Mouse (Mus musculus): ENCODE results near the gene Foxo4. TPM values are rescaled to one million over a fixed set of nuclear protein-coding genes. Genes with fewer than 3 reads are reported as not detected.

Gene Foxo4
- polyA plus RNA-seq, 1 experiment from 2014 or later, result 1.9 TPM

- peaks cover 5% of the 10 kb centered on the region; the same call in 1 of the 2 replicates for H3K27me3 ChIP-seq
- ATAC-seq (ENCODE audit: borderline replicate concordance, extremely low read depth, low FRiP score, low TSS enrichment), result no peak
- H3K9ac ChIP-seq, result no peak within 1 kb of the TSS
- 59% methylated on average over 3 of the region's 3 CpGs for WGBS
- no peak within 1 kb of the TSS for H3K4me3 ChIP-seq
- no peaks in the 10 kb centered on the region for H3K4me1 ChIP-seq
- H3K9me3 ChIP-seq, result no peaks in the 10 kb centered on the region
- peak within 1 kb of the TSS; percentile 13; the same call in 1 of the 2 replicates for H3K4me2 ChIP-seq
- no peak within 1 kb of the TSS for H3K27ac ChIP-seq
- no peaks in the 10 kb centered on the region for H3K36me3 ChIP-seq
These were observed 14.4 kb downstream of the Foxo4 start, which contains the start of gene Gm20489 for GRCm38 (mm10) chrX:101268755-101269124. TSS of gene Gm20489 (minus strand) at chrX:101269023.

GRCm38 (mm10) chrX:101273410-101273809 lies 19.1 kb downstream of the Foxo4 start:
- Histone ChIP-seq H3K4me3 (peak overlapping the region; percentile 57), H3K4me2 (peak overlapping the region; percentile 51), H3K27ac (peak overlapping the region; percentile 23; the same call in 1 of the 2 replicates), H3K9ac (no peak overlapping the region), H3K27me3 (peaks cover 5% of the 10 kb centered on the region; the same call in 1 of the 2 replicates), H3K9me3 (no peaks in the 10 kb centered on the region), H3K36me3 (peaks cover 9% of the 10 kb centered on the region), H3K4me1 (peaks cover 5% of the 10 kb centered on the region)
- ATAC-seq (ENCODE audit: borderline replicate concordance, extremely low read depth, low FRiP score, low TSS enrichment), result peak; percentile 23; the same call in 1 of the 2 replicates
- WGBS, result 19% methylated on average over 6 of the region's 6 CpGs

GRCm38 (mm10) chrX:101273875-101274738 lies 19.8 kb downstream of the Foxo4 start, which contains the start of gene Med12:
TSS of gene Med12 (plus strand) at chrX:101274030.
- Histone ChIP-seq H3K36me3 (peaks cover 13% of the 10 kb centered on the region), H3K27ac (peak within 1 kb of the TSS; percentile 44; the same call in 1 of the 2 replicates), H3K9me3 (no peaks in the 10 kb centered on the region), H3K4me3 (peak within 1 kb of the TSS; percentile 57), H3K9ac (peak within 1 kb of the TSS; percentile 68), H3K27me3 (peaks cover 5% of the 10 kb centered on the region; the same call in 1 of the 2 replicates), H3K4me1 (peaks cover 5% of the 10 kb centered on the region), H3K4me2 (peak within 1 kb of the TSS; percentile 51)
- 17% methylated on average over 52 of the region's 54 CpGs for WGBS
- peak; percentile 98 for ATAC-seq (ENCODE audit: borderline replicate concordance, extremely low read depth, low FRiP score, low TSS enrichment)

- Histone ChIP-seq H3K27me3 (no peaks in the 10 kb centered on the region), H3K9ac (no peak overlapping the region), H3K4me2 (no peak overlapping the region), H3K9me3 (no peaks in the 10 kb centered on the region), H3K4me1 (no peaks in the 10 kb centered on the region), H3K4me3 (no peak overlapping the region), H3K36me3 (peaks cover 52% of the 10 kb centered on the region), H3K27ac (no peak overlapping the region)
- WGBS, result 70% methylated on average over 6 of the region's 6 CpGs
- ATAC-seq (ENCODE audit: borderline replicate concordance, extremely low read depth, low FRiP score, low TSS enrichment), result no peak
These were observed 28.5 kb downstream of the Foxo4 start for GRCm38 (mm10) chrX:101282813-101283212.

DNA sequence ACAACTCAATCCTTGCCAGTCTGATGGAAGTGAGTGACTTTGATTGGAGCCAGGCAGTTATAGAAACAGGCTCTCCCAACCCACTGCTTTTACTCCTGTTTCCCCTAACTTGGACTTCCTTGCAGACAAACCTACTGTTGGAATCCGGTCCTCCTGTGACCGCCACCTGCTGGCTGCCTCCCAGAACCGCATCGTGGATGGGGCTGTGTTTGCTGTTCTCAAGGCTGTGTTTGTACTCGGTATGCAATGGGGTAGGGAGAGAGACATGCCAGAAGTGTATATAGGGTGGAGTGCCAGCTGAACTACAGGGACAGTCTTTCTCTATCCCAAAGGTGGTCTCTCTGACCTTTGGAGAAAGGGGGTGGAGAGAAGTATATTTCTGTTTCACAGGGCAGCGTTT lies 31.2 kb downstream of the Foxo4 start:
- Histone ChIP-seq H3K36me3 (peaks cover 45% of the 10 kb centered on the region), H3K4me1 (no peaks in the 10 kb centered on the region), H3K9me3 (no peaks in the 10 kb centered on the region), H3K9ac (no peak overlapping the region), H3K27ac (no peak overlapping the region), H3K4me2 (no peak overlapping the region), H3K27me3 (no peaks in the 10 kb centered on the region), H3K4me3 (no peak overlapping the region)
- WGBS, result 22% methylated on average over 6 of the region's 6 CpGs
- no peak for ATAC-seq (ENCODE audit: borderline replicate concordance, extremely low read depth, low FRiP score, low TSS enrichment)

- no peak overlapping the region for H3K9ac ChIP-seq
- H3K4me2 ChIP-seq, result no peak overlapping the region
- no peak overlapping the region for H3K27ac ChIP-seq
- H3K4me3 ChIP-seq, result no peak overlapping the region
- peaks cover 40% of the 10 kb centered on the region for H3K36me3 ChIP-seq
- H3K9me3 ChIP-seq, result no peaks in the 10 kb centered on the region
- H3K27me3 ChIP-seq, result no peaks in the 10 kb centered on the region
- 88% methylated on average over 14 of the region's 14 CpGs for WGBS
- no peaks in the 10 kb centered on the region for H3K4me1 ChIP-seq
- ATAC-seq (ENCODE audit: borderline replicate concordance, extremely low read depth, low FRiP score, low TSS enrichment), result no peak
These were observed 31.8 kb downstream of the Foxo4 start for GRCm38 (mm10) chrX:101285953-101286670.

- H3K9me3 ChIP-seq, result no peaks in the 10 kb centered on the region
- no peak overlapping the region for H3K4me2 ChIP-seq
- no peak overlapping the region for H3K27ac ChIP-seq
- H3K9ac ChIP-seq, result no peak overlapping the region
- no peak overlapping the region for H3K4me3 ChIP-seq
- no peaks in the 10 kb centered on the region for H3K27me3 ChIP-seq
- no peaks in the 10 kb centered on the region for H3K4me1 ChIP-seq
- ATAC-seq (ENCODE audit: borderline replicate concordance, extremely low read depth, low FRiP score, low TSS enrichment), result no peak
- 85% methylated on average over 3 of the region's 3 CpGs for WGBS
- peaks cover 33% of the 10 kb centered on the region for H3K36me3 ChIP-seq
These were observed 33.2 kb downstream of the Foxo4 start for GRCm38 (mm10) chrX:101287543-101287942.

- H3K4me2 ChIP-seq, result no peak overlapping the region
- no peak overlapping the region for H3K27ac ChIP-seq
- peaks cover 32% of the 10 kb centered on the region for H3K36me3 ChIP-seq
These were observed 34.1 kb downstream of the Foxo4 start for GRCm38 (mm10) chrX:101288432-101288831.

GRCm38 (mm10) chrX:101289037-101289436 lies 34.7 kb downstream of the Foxo4 start:
- no peak overlapping the region for H3K4me2 ChIP-seq
- H3K27ac ChIP-seq, result no peak overlapping the region
- no peak overlapping the region for H3K9ac ChIP-seq
- no peak overlapping the region for H3K4me3 ChIP-seq
- no peaks in the 10 kb centered on the region for H3K4me1 ChIP-seq
- H3K36me3 ChIP-seq, result peaks cover 36% of the 10 kb centered on the region
- no peaks in the 10 kb centered on the region for H3K27me3 ChIP-seq
- H3K9me3 ChIP-seq, result no peaks in the 10 kb centered on the region
- 85% methylated on average over 7 of the region's 7 CpGs for WGBS
- ATAC-seq (ENCODE audit: borderline replicate concordance, extremely low read depth, low FRiP score, low TSS enrichment), result no peak

More at GRCm38 (mm10) chrX:101288432-101288831, 34.1 kb downstream of the Foxo4 start:
- Histone ChIP-seq H3K9ac (no peak overlapping the region), H3K27me3 (no peaks in the 10 kb centered on the region), H3K9me3 (no peaks in the 10 kb centered on the region), H3K4me3 (no peak overlapping the region), H3K4me1 (no peaks in the 10 kb centered on the region)
- no peak for ATAC-seq (ENCODE audit: borderline replicate concordance, extremely low read depth, low FRiP score, low TSS enrichment)
- 88% methylated on average over 6 of the region's 6 CpGs for WGBS

- Histone ChIP-seq H3K9me3 (no peaks in the 10 kb centered on the region), H3K27me3 (no peaks in the 10 kb centered on the region), H3K4me1 (no peaks in the 10 kb centered on the region), H3K27ac (no peak overlapping the region), H3K36me3 (peaks cover 40% of the 10 kb centered on the region), H3K9ac (no peak overlapping the region), H3K4me3 (no peak overlapping the region), H3K4me2 (no peak overlapping the region)
- 86% methylated on average over 10 of the region's 10 CpGs for WGBS
- ATAC-seq (ENCODE audit: borderline replicate concordance, extremely low read depth, low FRiP score, low TSS enrichment), result no peak
These were observed 35.8 kb downstream of the Foxo4 start for GRCm38 (mm10) chrX:101290111-101290510.

- H3K4me3 ChIP-seq, result peak within 1 kb of the TSS; percentile 38
- H3K4me2 ChIP-seq, result peak within 1 kb of the TSS; percentile 57
- 0 out of 2 replicates have a peak, but pooled peaks cover 3% of the 10 kb centered on the region for H3K36me3 ChIP-seq
- WGBS, result 22% methylated on average over 17 of the region's 24 CpGs
- no peaks in the 10 kb centered on the region for H3K4me1 ChIP-seq
- no peak within 1 kb of the TSS for H3K27ac ChIP-seq
- peak; percentile 15; the same call in 1 of the 2 replicates for ATAC-seq (ENCODE audit: borderline replicate concordance, extremely low read depth, low FRiP score, low TSS enrichment)
- H3K9me3 ChIP-seq, result no peaks in the 10 kb centered on the region
- H3K9ac ChIP-seq, result 0 out of 2 replicates have a peak within 1 kb of the TSS, but pooled peaks have one; percentile 22
- H3K27me3 ChIP-seq, result no peaks in the 10 kb centered on the region
These were observed 44.7 kb downstream of the Foxo4 start, which contains the start of gene Nlgn3 for GRCm38 (mm10) chrX:101299055-101299454. TSS of gene Nlgn3 (plus strand) at chrX:101299168.
